Mouse (Mus musculus) hindbrain, embryonic 14.5 days (tissue): ENCODE measurements around the gene Cep128. TPM values are rescaled to one million over a fixed set of nuclear protein-coding genes. Genes with fewer than 3 reads are reported as not detected.
"Not testable (repeated sequence)": the region's sequence is repeated elsewhere in the genome, so short reads cannot be mapped to it uniquely, and the experiment has no call there.

Experiments used
- ATAC-seq: fragments of 200-750 bp; cut with Nextera tagmentation; 2 replicates; pipeline ENCODE4 v1.8.0; 2017; ENCODE audit warnings: moderate number of reproducible peaks, mild to moderate bottlenecking, moderate TSS enrichment, moderate library complexity; ENCODE audit not compliant: low FRiP score
- DNase-seq: peaks from one replicate; pipeline ENCODE4 v3.0.0-alpha.2; 2015; ENCODE audit warnings: low spot score
- H3K27ac ChIP-seq: fragments of 300-500 bp; sonication (generic); 2 replicates; pipeline ENCODE4 v1.5.1; 2014; ENCODE audit warnings: mild to moderate bottlenecking, moderate library complexity
- H3K27me3 ChIP-seq: fragments of 300-500 bp; sonication (generic); 2 replicates; pipeline ENCODE4 v1.6.1; 2014; ENCODE audit warnings: mild to moderate bottlenecking, low read length, mixed read lengths; ENCODE audit not compliant: control insufficient read depth, insufficient read depth
- H3K36me3 ChIP-seq: fragments of 300-500 bp; sonication (generic); replicated peaks from 2 replicates; pipeline ENCODE4 v1.6.1; 2014; ENCODE audit not compliant: control insufficient read depth, insufficient read depth
- H3K4me1 ChIP-seq: fragments of 300-500 bp; sonication (generic); replicated peaks from 2 replicates; pipeline ENCODE4 v1.6.1; 2014; ENCODE audit warnings: antibody characterized with exemption, low read length, mixed read lengths; ENCODE audit not compliant: control insufficient read depth, insufficient read depth
- H3K4me2 ChIP-seq: fragments of 300-500 bp; sonication (generic); replicated peaks from 2 replicates; pipeline ENCODE4 v1.6.1; 2014; ENCODE audit warnings: mild to moderate bottlenecking, moderate library complexity
- H3K4me3 ChIP-seq: fragments of 300-500 bp; sonication (generic); replicated peaks from 2 replicates; pipeline ENCODE4 v1.5.1; 2014; ENCODE audit warnings: mild to moderate bottlenecking, low read length
- H3K9ac ChIP-seq: fragments of 300-500 bp; sonication (generic); 2 replicates; pipeline ENCODE4 v1.6.1; 2014
- H3K9me3 ChIP-seq: fragments of 300-500 bp; sonication (generic); 2 replicates; pipeline ENCODE4 v1.6.1; 2016; ENCODE audit warnings: low read length; ENCODE audit not compliant: control insufficient read depth
- WGBS: fragments of 180-500 bp; shearing (Covaris S2); extraction: QIAGEN DNeasy Blood & Tissue Kit; methylation state at CpG from one replicate; pipeline ENCODE4 v1.1.7; 2014; 5-methylcytosine and 5-hydroxymethylcytosine counted together
- polyA plus RNA-seq: library from polyadenylated mRNA; unstranded; fragments of >200 nt; fragmentation: Nextera tagmentation; extraction: Ambion mirVana; gene quantifications from 2 replicates; pipeline ENCODE4 v1.2.1, GENCODE M21; 2014

Gene Cep128
- polyA plus RNA-seq, 1 experiment from 2014 or later, result 4.0 TPM

GRCm38 (mm10) chr12:91410306-91410705, 26.1 kb upstream of the Cep128 start:
- no peak for ATAC-seq
- Histone ChIP-seq H3K9me3 (no peaks in the 10 kb centered on the region), H3K9ac (no peak overlapping the region), H3K4me1 (peaks cover 8% of the 10 kb centered on the region), H3K4me3 (no peak overlapping the region), H3K27me3 (peaks cover 40% of the 10 kb centered on the region), H3K36me3 (no peaks in the 10 kb centered on the region), H3K4me2 (no peak overlapping the region), H3K27ac (no peak overlapping the region)
- no peak for DNase-seq
- WGBS, result 90% methylated on average over 4 of the region's 4 CpGs

GRCm38 (mm10) chr12:91401049-91401352, 16.8 kb upstream of the Cep128 start:
- DNase-seq (no peak), ATAC-seq (peak; percentile 18)
- Histone ChIP-seq H3K9me3 (no peaks in the 10 kb centered on the region), H3K4me3 (peak overlapping the region; percentile 39), H3K4me2 (peak overlapping the region; percentile 72), H3K36me3 (no peaks in the 10 kb centered on the region), H3K27ac (no peak overlapping the region), H3K4me1 (no peaks in the 10 kb centered on the region), H3K27me3 (peaks cover 40% of the 10 kb centered on the region), H3K9ac (peak overlapping the region; percentile 22; the same call in 1 of the 2 replicates)
- whole genome bisulfite sequencing, result 7% methylated on average over 12 of the region's 12 CpGs

- Histone ChIP-seq H3K9ac (peak overlapping the region; percentile 22; the same call in 1 of the 2 replicates), H3K4me2 (peak overlapping the region; percentile 72), H3K27me3 (peaks cover 40% of the 10 kb centered on the region), H3K4me1 (no peaks in the 10 kb centered on the region), H3K4me3 (peak overlapping the region; percentile 39), H3K27ac (no peak overlapping the region), H3K9me3 (no peaks in the 10 kb centered on the region), H3K36me3 (no peaks in the 10 kb centered on the region)
- ATAC-seq (peak; percentile 93), DNase-seq (peak; percentile 89)
- under 1% methylated on average over 37 of the region's 38 CpGs for WGBS
These were observed 16.2 kb upstream of the Cep128 start for GRCm38 (mm10) chr12:91400232-91401048.

GRCm38 (mm10) chr12:91383516-91384264, 519 bp downstream of the Cep128 start:
- no peaks in the 10 kb centered on the region for H3K27me3 ChIP-seq
- peak overlapping the region; percentile 81 for H3K4me2 ChIP-seq
- DNase-seq, result no peak
- no peak overlapping the region for H3K27ac ChIP-seq
- no peaks in the 10 kb centered on the region for H3K36me3 ChIP-seq
- H3K4me1 ChIP-seq, result peaks cover 4% of the 10 kb centered on the region; the same call in 1 of the 2 replicates
- H3K4me3 ChIP-seq, result peak overlapping the region; percentile 61
- no peaks in the 10 kb centered on the region for H3K9me3 ChIP-seq
- peak; percentile 57 for ATAC-seq
- H3K9ac ChIP-seq, result peak overlapping the region; percentile 51
- WGBS, result 7% methylated on average over 22 of the region's 22 CpGs

GRCm38 (mm10) chr12:91369173-91369572, 15.0 kb downstream of the Cep128 start:
- 90% methylated on average over 3 of the region's 3 CpGs for WGBS
- no peak for ATAC-seq

GRCm38 (mm10) chr12:91353783-91354182, 30.4 kb downstream of the Cep128 start:
- 93% methylated on average over 8 of the region's 8 CpGs for WGBS
- H3K36me3 ChIP-seq, result no peaks in the 10 kb centered on the region
- no peaks in the 10 kb centered on the region for H3K27me3 ChIP-seq
- H3K9ac ChIP-seq, result no peak overlapping the region
- DNase-seq (no peak), ATAC-seq (no peak)
- H3K27ac ChIP-seq, result no peak overlapping the region
- H3K4me2 ChIP-seq, result no peak overlapping the region
- no peak overlapping the region for H3K4me3 ChIP-seq
- H3K9me3 ChIP-seq, result no peaks in the 10 kb centered on the region
- no peaks in the 10 kb centered on the region for H3K4me1 ChIP-seq

More at GRCm38 (mm10) chr12:91369173-91369572, 15.0 kb downstream of the Cep128 start:
- Histone ChIP-seq H3K27ac (no peak overlapping the region), H3K36me3 (no peaks in the 10 kb centered on the region), H3K4me3 (no peak overlapping the region), H3K9me3 (peaks cover 6% of the 10 kb centered on the region), H3K4me2 (no peak overlapping the region), H3K9ac (no peak overlapping the region), H3K4me1 (no peaks in the 10 kb centered on the region), H3K27me3 (no peaks in the 10 kb centered on the region)
- no peak for DNase-seq

- WGBS, result 94% methylated on average over 13 of the region's 13 CpGs
- not testable (repeated sequence) for DNase-seq, ATAC-seq, H3K36me3 ChIP-seq, H3K9ac ChIP-seq, H3K4me2 ChIP-seq, H3K27ac ChIP-seq, H3K9me3 ChIP-seq, H3K4me3 ChIP-seq, H3K27me3 ChIP-seq, H3K4me1 ChIP-seq
These were observed 45.6 kb downstream of the Cep128 start for GRCm38 (mm10) chr12:91338656-91339055.

- DNase-seq (no peak), ATAC-seq (no peak)
- Histone ChIP-seq H3K27ac (no peak overlapping the region), H3K27me3 (no peaks in the 10 kb centered on the region), H3K36me3 (no peaks in the 10 kb centered on the region), H3K9ac (no peak overlapping the region), H3K4me3 (no peak overlapping the region), H3K4me1 (no peaks in the 10 kb centered on the region), H3K9me3 (no peaks in the 10 kb centered on the region), H3K4me2 (no peak overlapping the region)
- WGBS, result 78% methylated on average over 4 of the region's 4 CpGs
These were observed 56.7 kb downstream of the Cep128 start for GRCm38 (mm10) chr12:91327527-91327926.

- Histone ChIP-seq H3K4me1 (no peaks in the 10 kb centered on the region), H3K36me3 (no peaks in the 10 kb centered on the region), H3K9ac (no peak overlapping the region), H3K27me3 (no peaks in the 10 kb centered on the region), H3K9me3 (no peaks in the 10 kb centered on the region), H3K27ac (no peak overlapping the region), H3K4me2 (no peak overlapping the region), H3K4me3 (no peak overlapping the region)
- DNase-seq (peak; percentile 84), ATAC-seq (peak; percentile 66)
- WGBS, result 37% methylated on average over 6 of the region's 6 CpGs
These were observed 58.1 kb downstream of the Cep128 start for GRCm38 (mm10) chr12:91326104-91326503.
